Mouse (Mus musculus): ENCODE results near the gene Cttnbp2nl.

Cttnbp2nl gene

GRCm38 (mm10) chr3:105052937-105053697 lies at the start of gene Cttnbp2nl:
Gene Cttnbp2nl, minus strand, starts transcription at chr3:105053146.
- ATAC-seq (ENCODE audit: insufficient number of reproducible peaks, low FRiP score, low TSS enrichment): peak; percentile 100

GRCm38 (mm10) chr3:105100270-105100589 lies 47.3 kb upstream of the Cttnbp2nl start:
- no peak for ATAC-seq (ENCODE audit: insufficient number of reproducible peaks, low FRiP score, low TSS enrichment)

- ATAC-seq (ENCODE audit: insufficient number of reproducible peaks, low FRiP score, low TSS enrichment): no peak
These were observed 46.8 kb upstream of the Cttnbp2nl start for GRCm38 (mm10) chr3:105099526-105100269.

- ATAC-seq (ENCODE audit: insufficient number of reproducible peaks, low FRiP score, low TSS enrichment): no peak
These were observed 44.6 kb upstream of the Cttnbp2nl start for GRCm38 (mm10) chr3:105097581-105097980.

GRCm38 (mm10) chr3:105095026-105095425 lies 42.1 kb upstream of the Cttnbp2nl start:
- ATAC-seq (ENCODE audit: insufficient number of reproducible peaks, low FRiP score, low TSS enrichment): no peak

GRCm38 (mm10) chr3:105094448-105094847 lies 41.5 kb upstream of the Cttnbp2nl start:
- ATAC-seq (ENCODE audit: insufficient number of reproducible peaks, low FRiP score, low TSS enrichment): no peak

GRCm38 (mm10) chr3:105092721-105093505 lies 40.0 kb upstream of the Cttnbp2nl start:
- no peak for ATAC-seq (ENCODE audit: insufficient number of reproducible peaks, low FRiP score, low TSS enrichment)

GRCm38 (mm10) chr3:105090981-105091380 lies 38.0 kb upstream of the Cttnbp2nl start:
- 0 out of 2 replicates have a peak, but pooled peaks have one; percentile 41 for ATAC-seq (ENCODE audit: insufficient number of reproducible peaks, low FRiP score, low TSS enrichment)

- ATAC-seq (ENCODE audit: insufficient number of reproducible peaks, low FRiP score, low TSS enrichment): no peak
These were observed 37.2 kb upstream of the Cttnbp2nl start for GRCm38 (mm10) chr3:105090147-105090546.

GRCm38 (mm10) chr3:105088638-105089037 lies 35.7 kb upstream of the Cttnbp2nl start:
- ATAC-seq (ENCODE audit: insufficient number of reproducible peaks, low FRiP score, low TSS enrichment): no peak

GRCm38 (mm10) chr3:105087344-105087743 lies 34.4 kb upstream of the Cttnbp2nl start:
- no peak for ATAC-seq (ENCODE audit: insufficient number of reproducible peaks, low FRiP score, low TSS enrichment)

GRCm38 (mm10) chr3:105078231-105078826 lies 25.4 kb upstream of the Cttnbp2nl start:
- peak; percentile 94 for ATAC-seq (ENCODE audit: insufficient number of reproducible peaks, low FRiP score, low TSS enrichment)

GRCm38 (mm10) chr3:105075796-105076195 lies 22.9 kb upstream of the Cttnbp2nl start:
- ATAC-seq (ENCODE audit: insufficient number of reproducible peaks, low FRiP score, low TSS enrichment): no peak

- ATAC-seq (ENCODE audit: insufficient number of reproducible peaks, low FRiP score, low TSS enrichment): no peak
These were observed 19.6 kb upstream of the Cttnbp2nl start for GRCm38 (mm10) chr3:105072536-105072935.

GRCm38 (mm10) chr3:105071251-105071650 lies 18.3 kb upstream of the Cttnbp2nl start:
- ATAC-seq (ENCODE audit: insufficient number of reproducible peaks, low FRiP score, low TSS enrichment): no peak

GRCm38 (mm10) chr3:105070553-105070952 lies 17.6 kb upstream of the Cttnbp2nl start:
- no peak for ATAC-seq (ENCODE audit: insufficient number of reproducible peaks, low FRiP score, low TSS enrichment)

- no peak for ATAC-seq (ENCODE audit: insufficient number of reproducible peaks, low FRiP score, low TSS enrichment)
These were observed 13.6 kb upstream of the Cttnbp2nl start, which contains the start of gene 4930564D02Rik for GRCm38 (mm10) chr3:105066544-105066943. Gene 4930564D02Rik, plus strand, starts transcription at chr3:105066844.

GRCm38 (mm10) chr3:105062676-105063075 lies 9.7 kb upstream of the Cttnbp2nl start:
- no peak for ATAC-seq (ENCODE audit: insufficient number of reproducible peaks, low FRiP score, low TSS enrichment)

GRCm38 (mm10) chr3:105061991-105062390 lies 9.0 kb upstream of the Cttnbp2nl start:
- ATAC-seq (ENCODE audit: insufficient number of reproducible peaks, low FRiP score, low TSS enrichment): no peak

GRCm38 (mm10) chr3:105061496-105061895 lies 8.6 kb upstream of the Cttnbp2nl start:
- ATAC-seq (ENCODE audit: insufficient number of reproducible peaks, low FRiP score, low TSS enrichment): no peak

Measured in cerebellum, adult (tissue).